Mouse (Mus musculus) lung, adult 2 months (tissue): ENCODE results near the gene Kcnj9. TPM values are rescaled to one million over a fixed set of nuclear protein-coding genes. Genes with fewer than 3 reads are reported as not detected.

Experiments used
- DNase-seq: peaks from one replicate; pipeline ENCODE4 v3.0.0; 2022
- H3K4me1 ChIP-seq: fragments of 200-500 bp; 2 replicates; pipeline ENCODE4 v1.6.1; 2011; ENCODE audit warnings: low read length; ENCODE audit not compliant: control insufficient read depth, insufficient read depth
- H3K4me3 ChIP-seq: fragments of 200-500 bp; replicated peaks from 2 replicates; pipeline ENCODE3; 2011; ENCODE audit warnings: low read depth, mild to moderate bottlenecking, control low read depth, low read length; ENCODE audit errors: extremely low read depth
- CTCF ChIP-seq: fragments of 200-500 bp; IDR thresholded peaks from 2 replicates; pipeline ENCODE4 v1.5.1; 2011; ENCODE audit warnings: mild to moderate bottlenecking, low read length, control low read depth; ENCODE audit not compliant: insufficient read depth
- POLR2A ChIP-seq: fragments of 200-500 bp; IDR thresholded peaks from 2 replicates; pipeline ENCODE4 v1.6.1; 2011; ENCODE audit warnings: low read depth, mild to moderate bottlenecking, control low read depth, low read length, borderline replicate concordance; ENCODE audit errors: extremely low read depth
- WGBS: fragments of 180-500 bp; shearing (Covaris S2); methylation state at CpG from one replicate; pipeline ENCODE4 v1.1.7; 2018; 5-methylcytosine and 5-hydroxymethylcytosine counted together
- polyA plus RNA-seq: library from polyadenylated mRNA; depleted of rRNA; stranded (reverse); fragments of >200 nt; gene quantifications from 2 replicates; pipeline ENCODE4 v1.2.3, GENCODE M21; 2012

Kcnj9 gene
- polyA plus RNA-seq, 1 experiment = not detected

- no peak for TF ChIP-seq POLR2A
- TF ChIP-seq CTCF = no peak
- Histone ChIP-seq H3K4me3 (no peak overlapping the region), H3K4me1 (no peaks in the 10 kb centered on the region)
- DNase-seq = no peak
- WGBS = 63% methylated on average over 7 of the region's 7 CpGs
Observed at GRCm38 (mm10) chr1:172299528-172299927, 29.6 kb downstream of the Kcnj9 start.

- peak within 1 kb of the TSS; percentile 68 for H3K4me3 ChIP-seq
- H3K4me1 ChIP-seq = no peaks in the 10 kb centered on the region
- no peak for DNase-seq
- peak; percentile 74; the same call in 1 of the 2 replicates for TF ChIP-seq POLR2A
- no peak for TF ChIP-seq CTCF
- 21% methylated on average over 16 of the region's 16 CpGs for WGBS
Observed at GRCm38 (mm10) chr1:172297611-172298537, 31.2 kb downstream of the Kcnj9 start, which contains the start of gene Atp1a2. Gene Atp1a2 (minus strand): TSS chr1:172298064.

GRCm38 (mm10) chr1:172296816-172297510 is 32.2 kb downstream of the Kcnj9 start:
- H3K4me3 ChIP-seq = peak overlapping the region; percentile 68
- TF ChIP-seq CTCF (no peak), POLR2A (no peak)
- WGBS = 65% methylated on average over 6 of the region's 6 CpGs
- H3K4me1 ChIP-seq = no peaks in the 10 kb centered on the region
- DNase-seq = no peak

GRCm38 (mm10) chr1:172295751-172296197 is 33.3 kb downstream of the Kcnj9 start:
- no peak overlapping the region for H3K4me3 ChIP-seq
- no peak for DNase-seq
- no peaks in the 10 kb centered on the region for H3K4me1 ChIP-seq
- TF ChIP-seq CTCF (no peak), POLR2A (no peak)
- 58% methylated on average over 4 of the region's 4 CpGs for WGBS

- DNase-seq = no peak
- 82% methylated on average over 11 of the region's 11 CpGs for WGBS
- H3K4me1 ChIP-seq = no peaks in the 10 kb centered on the region
- H3K4me3 ChIP-seq = no peak overlapping the region
- no peak for TF ChIP-seq CTCF
- no peak for TF ChIP-seq POLR2A
Observed at GRCm38 (mm10) chr1:172293449-172293848, 35.7 kb downstream of the Kcnj9 start.

- TF ChIP-seq POLR2A (no peak), CTCF (no peak)
- Histone ChIP-seq H3K4me1 (no peaks in the 10 kb centered on the region), H3K4me3 (no peak overlapping the region)
- WGBS = 86% methylated on average over 2 of the region's 2 CpGs
- no peak for DNase-seq
Observed at GRCm38 (mm10) chr1:172292880-172293279, 36.2 kb downstream of the Kcnj9 start.

GRCm38 (mm10) chr1:172289617-172289946 is 39.5 kb downstream of the Kcnj9 start:
- no peak overlapping the region for H3K4me3 ChIP-seq
- 56% methylated on average over 3 of the region's 3 CpGs for WGBS
- no peak for TF ChIP-seq POLR2A
- TF ChIP-seq CTCF = no peak
- no peaks in the 10 kb centered on the region for H3K4me1 ChIP-seq
- no peak for DNase-seq

GRCm38 (mm10) chr1:172288900-172289616 is 40.1 kb downstream of the Kcnj9 start:
- TF ChIP-seq CTCF (no peak), POLR2A (no peak)
- 88% methylated on average over 11 of the region's 11 CpGs for WGBS
- no peak for DNase-seq
- Histone ChIP-seq H3K4me1 (no peaks in the 10 kb centered on the region), H3K4me3 (no peak overlapping the region)

- TF ChIP-seq CTCF (no peak), POLR2A (no peak)
- H3K4me1 ChIP-seq = no peaks in the 10 kb centered on the region
- DNase-seq = no peak
- 76% methylated on average over 5 of the region's 5 CpGs for WGBS
- H3K4me3 ChIP-seq = no peak overlapping the region
Observed at GRCm38 (mm10) chr1:172286740-172287139, 42.4 kb downstream of the Kcnj9 start.
